Mouse (Mus musculus) heart, adult 2 months (tissue): ENCODE measurements around the gene Tgtp2.
"Not testable (repeated sequence)": the region's sequence is repeated elsewhere in the genome, so short reads cannot be mapped to it uniquely, and the experiment has no call there.

Experiments used
- CTCF ChIP-seq: fragments of 200-600 bp; IDR thresholded peaks from 2 replicates; pipeline ENCODE4 v1.8.1; 2022; ENCODE audit warnings: antibody characterized with exemption, mild to moderate bottlenecking, moderate library complexity
- EP300 ChIP-seq: fragments of 200-500 bp; IDR thresholded peaks from 2 replicates; pipeline ENCODE4 v1.6.1; 2011; ENCODE audit warnings: low read depth, low read length, control low read depth; ENCODE audit not compliant: insufficient read depth
- POLR2A ChIP-seq: fragments of 200-500 bp; IDR thresholded peaks from 2 replicates; pipeline ENCODE4 v1.6.1; 2011; ENCODE audit warnings: mild to moderate bottlenecking, low read depth, low read length, control low read depth; ENCODE audit not compliant: insufficient read depth

DNA sequence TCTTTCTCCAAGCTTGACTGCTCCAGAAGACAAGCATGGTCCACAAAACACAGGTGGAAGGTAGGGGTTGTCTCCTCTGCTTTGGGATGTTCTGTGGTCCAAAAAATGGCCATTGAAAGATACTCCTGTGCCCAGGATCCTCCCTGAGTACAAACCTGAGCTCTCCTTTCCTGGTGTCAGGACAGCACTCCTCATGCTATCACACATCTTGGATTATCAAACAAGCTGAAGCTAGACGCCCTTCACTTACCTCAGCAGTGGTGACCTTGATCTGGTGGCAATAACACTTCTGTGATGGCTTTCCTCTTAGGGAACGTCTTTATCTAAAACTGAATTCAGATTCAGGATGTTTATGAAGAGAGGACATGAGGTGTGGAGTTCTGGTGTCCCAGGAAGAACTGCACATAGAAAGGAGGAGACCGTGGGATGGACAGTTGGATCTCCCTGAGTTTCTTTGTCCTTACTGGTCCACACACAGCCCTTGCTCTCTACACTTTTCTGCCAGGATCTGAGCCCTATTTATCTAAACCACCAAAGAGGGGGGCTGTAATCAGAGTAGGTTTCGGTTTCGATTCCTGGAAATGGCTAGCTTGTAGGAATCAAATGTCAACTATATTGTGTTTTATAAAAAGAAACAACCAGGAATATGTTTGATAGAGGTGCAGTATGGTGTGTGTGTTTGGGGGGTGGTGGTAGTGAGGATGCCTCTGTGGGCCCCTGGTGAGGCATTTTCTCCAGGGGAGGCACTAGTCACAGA lies at the start of gene Tgtp2:
- TF ChIP-seq CTCF, EP300: not testable (repeated sequence)
- TF ChIP-seq POLR2A: peak; percentile 60; the same call in 1 of the 2 replicates
